In the genomic region with DNA sequence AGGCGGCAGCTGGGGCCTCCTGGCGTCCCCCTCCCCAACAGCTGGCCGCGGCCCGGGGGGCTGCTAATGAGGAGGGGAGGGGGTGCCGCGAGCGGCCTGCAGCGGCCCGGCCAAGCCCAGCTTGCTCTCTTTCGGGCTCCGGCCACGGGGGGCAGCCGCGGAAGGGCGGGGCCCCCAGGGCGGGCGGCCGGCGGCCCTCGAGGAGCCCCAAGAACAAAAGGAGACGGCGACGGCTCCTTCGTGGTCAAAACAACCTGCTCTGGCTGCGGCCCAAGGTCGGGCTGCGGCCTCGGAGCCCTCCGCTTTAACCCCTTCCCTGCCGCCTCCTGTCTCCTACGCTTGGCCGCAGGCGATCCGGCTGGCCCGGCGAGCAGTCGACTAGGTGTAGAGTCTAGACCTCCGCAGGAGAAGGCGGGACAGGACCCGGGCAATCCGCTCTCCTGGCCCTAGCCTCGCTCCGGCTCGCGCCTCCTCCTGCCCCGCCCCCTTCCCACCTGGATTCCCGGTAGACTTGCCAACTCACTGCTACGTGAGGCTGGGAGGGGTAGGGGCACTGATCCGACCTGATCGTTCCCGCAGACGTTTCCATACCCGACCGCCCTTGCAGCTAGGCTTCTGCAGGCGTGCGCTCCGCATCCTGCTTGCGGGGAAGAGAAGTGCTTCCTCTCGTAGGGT, we compare ENCODE assay signal across 8 mouse cellular contexts. TPM values are rescaled to one million over a fixed set of nuclear protein-coding genes. Genes with fewer than 3 reads are reported as not detected.
DNase-seq lines count a peak whose midpoint lies in the region; ATAC-seq and TF ChIP-seq lines count a peak whose summit lies in the region.

No protein-coding gene starts in this region.

- intact Hi-C loops in heart, postnatal 14 days (cut with DNase I): loop anchor here (2.0 kb wide), 2 partner anchors 60 kb away; no protein-coding TSS in a partner anchor

- peak overlapping the region; percentile 57 for H3K9ac ChIP-seq in liver, postnatal 0 days (replicated peaks)

- peak overlapping the region; percentile 79 for H3K4me2 ChIP-seq in liver, postnatal 0 days (ENCODE audit: low read depth, low read length)

- H3ac ChIP-seq in C2C12 (ENCODE audit: control insufficient read depth, insufficient read length, low read depth): peak overlapping the region; percentile 88

- peak; percentile 13 for DNase-seq in fat pad, adult 2 months (ENCODE audit: extremely low read depth, low read depth, low spot score)
- peak; percentile 63 to 73 for DNase-seq in heart, postnatal 14 days
- peak; percentile 88 to 93 for DNase-seq in kidney, postnatal 4 days
- peak; percentile 68 for DNase-seq in liver, postnatal 0 days
- DNase-seq in yolk sac, embryonic 10.5 days (ENCODE audit: low spot score): peak; percentile 93

- WGBS in bone marrow, adult 2 months: under 1% methylated on average over 48 of the region's 60 CpGs
- 2% methylated on average over 49 of the region's 60 CpGs for WGBS in liver, postnatal 0 days (ENCODE audit: insufficient replicate concordance)
- WGBS in olfactory bulb, adult 2 months: under 1% methylated on average over 52 of the region's 60 CpGs

- no peak for TF ChIP-seq EP300 in liver, postnatal 0 days (IDR thresholded peaks at IDR 0.05; ENCODE audit: low read depth)

- no peaks in the 10 kb centered on the region for H3K4me1 ChIP-seq in bone marrow, adult 2 months (ENCODE audit: control insufficient read depth, insufficient read depth, low read length)
- H3K4me1 ChIP-seq in liver, postnatal 0 days (ENCODE audit: insufficient read depth): peaks cover 8% of the 10 kb centered on the region
- H3K4me1 ChIP-seq in olfactory bulb, adult 2 months (ENCODE audit: control insufficient read depth, insufficient read depth, low read length): peaks cover 26% of the 10 kb centered on the region

- H3K79me3 ChIP-seq in C2C12 (ENCODE audit: low read depth): peaks cover 34% of the 10 kb centered on the region

- H3K79me2 ChIP-seq in C2C12 (ENCODE audit: control insufficient read depth, insufficient read depth): peaks cover 69% of the 10 kb centered on the region

- peaks cover 20% of the 10 kb centered on the region for H3K36me3 ChIP-seq in C2C12 (ENCODE audit: control insufficient read depth, insufficient read depth)
- H3K36me3 ChIP-seq in liver, postnatal 0 days (replicated peaks; ENCODE audit: insufficient read depth, low read length): no peaks in the 10 kb centered on the region

- H3K9me3 ChIP-seq in liver, postnatal 0 days (ENCODE audit: low read length): no peaks in the 10 kb centered on the region

- TF ChIP-seq POLR2A in bone marrow, adult 2 months (IDR thresholded peaks at IDR 0.05; ENCODE audit: borderline replicate concordance, control insufficient read depth, low read depth, low read length): no peak
- no peak for TF ChIP-seq POLR2A in olfactory bulb, adult 2 months (IDR thresholded peaks at IDR 0.05; ENCODE audit: insufficient read depth, low read depth, low read length)

- peak overlapping the region; percentile 39; the same call in 1 of the 2 replicates for H3K27ac ChIP-seq in bone marrow, adult 2 months (ENCODE audit: control insufficient read depth, insufficient read depth, low read depth, low read length, poor library complexity)
- H3K27ac ChIP-seq in liver, postnatal 0 days (ENCODE audit: low read depth): peak overlapping the region; percentile 16; the same call in 1 of the 2 replicates
- peak overlapping the region; percentile 45 for H3K27ac ChIP-seq in olfactory bulb, adult 2 months (ENCODE audit: insufficient read depth, low read depth, low read length)

- no peaks in the 10 kb centered on the region for H3K27me3 ChIP-seq in C2C12 (ENCODE audit: control insufficient read depth, insufficient read depth, insufficient read length)
- peaks cover 60% of the 10 kb centered on the region for H3K27me3 ChIP-seq in liver, postnatal 0 days (ENCODE audit: insufficient read depth, low read length)

- TF ChIP-seq CTCF in C2C12 (IDR thresholded peaks at IDR 0.05; ENCODE audit: control insufficient read depth, insufficient read depth, insufficient read length): no peak
- TF ChIP-seq CTCF in bone marrow, adult 2 months (IDR thresholded peaks at IDR 0.05; ENCODE audit: control insufficient read depth, insufficient read depth, low read length): no peak
- TF ChIP-seq CTCF in liver, postnatal 0 days (IDR thresholded peaks at IDR 0.05; ENCODE audit: low read depth): 0 out of 2 replicates have a peak, but pooled peaks have one; percentile 3
- no peak for TF ChIP-seq CTCF in olfactory bulb, adult 2 months (IDR thresholded peaks at IDR 0.05; ENCODE audit: insufficient read depth, low read depth, low read length)

- H3K4me3 ChIP-seq in C2C12 (ENCODE audit: insufficient read depth, poor library complexity, severe bottlenecking): peak overlapping the region; percentile 89
- H3K4me3 ChIP-seq in bone marrow, adult 2 months (replicated peaks; ENCODE audit: control insufficient read depth, low read depth, low read length): peak overlapping the region; percentile 44
- peak overlapping the region; percentile 50 for H3K4me3 ChIP-seq in liver, postnatal 0 days (ENCODE audit: low read depth, low read length)
- peak overlapping the region; percentile 61 for H3K4me3 ChIP-seq in olfactory bulb, adult 2 months (ENCODE audit: insufficient read depth, low read depth, low read length)

- peak; percentile 64 for ATAC-seq in liver, postnatal 0 days

TF ChIP-seq in C2C12, 6 proteins besides CTCF, POLR2A, EP300 and RAD21:
- TF ChIP-seq MYOD1 (IDR thresholded peaks at IDR 0.05; ENCODE audit: control insufficient read depth, insufficient read length, low read depth) (no peak), MAX (IDR thresholded peaks at IDR 0.05) (no peak), USF1 (IDR thresholded peaks at IDR 0.05; ENCODE audit: low read depth) (no peak), CEBPB (IDR thresholded peaks at IDR 0.05; ENCODE audit: low read depth) (no peak), MYOG (IDR thresholded peaks at IDR 0.05; ENCODE audit: control insufficient read depth, extremely low read depth, insufficient read length) (no peak), FOSL1 (IDR thresholded peaks at IDR 0.05; ENCODE audit: insufficient read depth, low read length, poor library complexity, severe bottlenecking) (no peak)

RNA-seq across cellular contexts. Expression of a gene that starts 2.1 kb away (rescaled TPM):
- 27.2 TPM for polyA plus RNA-seq in C2C12 (2012; fragmentation: generic; extraction: Trizol)
- 4.1 and 7.8 TPM in 2 replicates for polyA plus RNA-seq in bone marrow, adult 2 months (2011; ENCODE audit: insufficient read depth, insufficient read length, low replicate concordance, missing spikeins)
- total RNA-seq in heart, postnatal 14 days (2021): 10 to 100 TPM; 42.2 to 43.4 TPM
- polyA plus RNA-seq in liver, postnatal 0 days (2015; fragmentation: Nextera tagmentation; extraction: Ambion mirVana): 0.77 and 0.85 TPM in 2 replicates
- polyA plus RNA-seq in olfactory bulb, adult 2 months (2012; ENCODE audit: insufficient read depth, insufficient read length, low replicate concordance, missing spikeins): not detected in 2 replicates

RNA-seq across cellular contexts. Expression of a gene that starts 41.7 kb away (rescaled TPM):
- polyA plus RNA-seq in C2C12 (2012; fragmentation: generic; extraction: Trizol): 5.9 TPM
- polyA plus RNA-seq in bone marrow, adult 2 months (2011; ENCODE audit: insufficient read depth, insufficient read length, low replicate concordance, missing spikeins): 16.8 and 22.5 TPM in 2 replicates
- 1 to 10 TPM; 3.6 to 7.8 TPM for total RNA-seq in heart, postnatal 14 days (2021)
- polyA plus RNA-seq in liver, postnatal 0 days (2015; fragmentation: Nextera tagmentation; extraction: Ambion mirVana): 1.0 and 1.2 TPM in 2 replicates
- polyA plus RNA-seq in olfactory bulb, adult 2 months (2012; ENCODE audit: insufficient read depth, insufficient read length, low replicate concordance, missing spikeins): not detected in 2 replicates

Comparison
In these comparisons a context has a peak if more than half of its experiments do, and no peak if none do; other contexts are left out.
1. Peak in every context shown above with its lines: DNase-seq, ATAC-seq, H3K4me3 ChIP-seq and H3K27ac ChIP-seq.
2. DNase-seq: peak in every context shown above with its lines; median percentile 93 in yolk sac, embryonic 10.5 days; 90 in kidney, postnatal 4 days; 68 in heart, postnatal 14 days; 68 in liver, postnatal 0 days; 13 in fat pad, adult 2 months.